ENCODE assay signal across 8 mouse cellular contexts in genomic region chr8:47742992-47743391, GRCm38 (mm10). TPM values are rescaled to one million over a fixed set of nuclear protein-coding genes. Genes with fewer than 3 reads are reported as not detected.
A peak's percentile ranks its signal among the peaks of the same experiment; 100 is the strongest.
DNase-seq lines count a peak whose midpoint lies in the region; ATAC-seq lines count a peak whose summit lies in the region.

No protein-coding gene starts in this region.

- no peaks in the 10 kb centered on the region for H3K9me3 ChIP-seq in hindbrain, embryonic 12.5 days (replicated peaks)
- no peaks in the 10 kb centered on the region for H3K9me3 ChIP-seq in hindbrain, embryonic 10.5 days
- no peaks in the 10 kb centered on the region for H3K9me3 ChIP-seq in embryonic facial prominence, embryonic 12.5 days
- H3K9me3 ChIP-seq in forebrain, embryonic 16.5 days (ENCODE audit: control insufficient read depth, low read length) = no peaks in the 10 kb centered on the region
- H3K9me3 ChIP-seq in midbrain, embryonic 13.5 days = no peaks in the 10 kb centered on the region

- 44% methylated on average over 8 of the region's 8 CpGs for WGBS in hindbrain, embryonic 12.5 days
- 38% methylated on average over 8 of the region's 8 CpGs for WGBS in hindbrain, embryonic 10.5 days
- 20% methylated on average over 8 of the region's 8 CpGs for WGBS in embryonic facial prominence, embryonic 12.5 days
- WGBS in forebrain, embryonic 16.5 days = 38% methylated on average over 8 of the region's 8 CpGs
- 47% methylated on average over 8 of the region's 8 CpGs for WGBS in midbrain, embryonic 13.5 days

- no peaks in the 10 kb centered on the region for H3K36me3 ChIP-seq in hindbrain, embryonic 12.5 days
- H3K36me3 ChIP-seq in hindbrain, embryonic 10.5 days = no peaks in the 10 kb centered on the region
- no peaks in the 10 kb centered on the region for H3K36me3 ChIP-seq in embryonic facial prominence, embryonic 12.5 days
- H3K36me3 ChIP-seq in forebrain, embryonic 16.5 days (ENCODE audit: control insufficient read depth, insufficient read depth) = no peaks in the 10 kb centered on the region
- no peaks in the 10 kb centered on the region for H3K36me3 ChIP-seq in midbrain, embryonic 13.5 days

- 0 out of 2 replicates have a peak, but pooled peaks cover 5% of the 10 kb centered on the region for H3K27me3 ChIP-seq in hindbrain, embryonic 12.5 days
- H3K27me3 ChIP-seq in hindbrain, embryonic 10.5 days (ENCODE audit: insufficient read depth, poor library complexity, severe bottlenecking) = 0 out of 2 replicates have a peak, but pooled peaks cover 5% of the 10 kb centered on the region
- H3K27me3 ChIP-seq in embryonic facial prominence, embryonic 12.5 days = no peaks in the 10 kb centered on the region
- H3K27me3 ChIP-seq in forebrain, embryonic 16.5 days (replicated peaks; ENCODE audit: control insufficient read depth, insufficient read depth, low read length) = no peaks in the 10 kb centered on the region
- H3K27me3 ChIP-seq in midbrain, embryonic 13.5 days = peaks cover 4% of the 10 kb centered on the region; the same call in 1 of the 2 replicates

- no peak overlapping the region for H3K4me3 ChIP-seq in hindbrain, embryonic 12.5 days
- no peak overlapping the region for H3K4me3 ChIP-seq in hindbrain, embryonic 10.5 days
- no peak overlapping the region for H3K4me3 ChIP-seq in embryonic facial prominence, embryonic 12.5 days
- H3K4me3 ChIP-seq in forebrain, embryonic 16.5 days (replicated peaks; ENCODE audit: low read length) = peak overlapping the region; percentile 13; the same call in 1 of the 2 replicates
- no peak overlapping the region for H3K4me3 ChIP-seq in midbrain, embryonic 13.5 days (replicated peaks)

- ATAC-seq in hindbrain, embryonic 12.5 days (ENCODE audit: low FRiP score) = 0 out of 2 replicates have a peak, but pooled peaks have one; percentile 13
- no peak for ATAC-seq in embryonic facial prominence, embryonic 12.5 days (ENCODE audit: insufficient number of reproducible peaks, insufficient read depth, low FRiP score, low TSS enrichment)
- ATAC-seq in forebrain, embryonic 16.5 days = 0 out of 2 replicates have a peak, but pooled peaks have one; percentile 11
- no peak for ATAC-seq in midbrain, embryonic 13.5 days

- no peak overlapping the region for H3K9ac ChIP-seq in hindbrain, embryonic 12.5 days
- no peak overlapping the region for H3K9ac ChIP-seq in embryonic facial prominence, embryonic 12.5 days
- H3K9ac ChIP-seq in forebrain, embryonic 16.5 days (replicated peaks; ENCODE audit: low read depth, low read length) = peak overlapping the region; percentile 39
- H3K9ac ChIP-seq in midbrain, embryonic 13.5 days (replicated peaks) = no peak overlapping the region

- H3K4me2 ChIP-seq in hindbrain, embryonic 12.5 days (replicated peaks) = peak overlapping the region; percentile 26
- H3K4me2 ChIP-seq in embryonic facial prominence, embryonic 12.5 days (replicated peaks) = peak overlapping the region; percentile 35
- peak overlapping the region; percentile 37 for H3K4me2 ChIP-seq in forebrain, embryonic 16.5 days (ENCODE audit: low read length)
- peak overlapping the region; percentile 29 for H3K4me2 ChIP-seq in midbrain, embryonic 13.5 days (replicated peaks)

- no peak overlapping the region for H3K27ac ChIP-seq in hindbrain, embryonic 12.5 days
- H3K27ac ChIP-seq in hindbrain, embryonic 10.5 days = no peak overlapping the region
- no peak overlapping the region for H3K27ac ChIP-seq in embryonic facial prominence, embryonic 12.5 days
- no peak overlapping the region for H3K27ac ChIP-seq in forebrain, embryonic 16.5 days (ENCODE audit: low read length)
- no peak overlapping the region for H3K27ac ChIP-seq in midbrain, embryonic 13.5 days

- H3K4me1 ChIP-seq in hindbrain, embryonic 12.5 days = no peaks in the 10 kb centered on the region
- H3K4me1 ChIP-seq in hindbrain, embryonic 10.5 days (replicated peaks) = peaks cover 19% of the 10 kb centered on the region
- peaks cover 7% of the 10 kb centered on the region; the same call in 1 of the 2 replicates for H3K4me1 ChIP-seq in embryonic facial prominence, embryonic 12.5 days
- peaks cover 3% of the 10 kb centered on the region for H3K4me1 ChIP-seq in forebrain, embryonic 16.5 days (replicated peaks; ENCODE audit: control insufficient read depth, insufficient read depth, low read length)
- 0 out of 2 replicates have a peak, but pooled peaks cover 3% of the 10 kb centered on the region for H3K4me1 ChIP-seq in midbrain, embryonic 13.5 days (replicated peaks)

- no peak for DNase-seq in hindbrain, embryonic 10.5 days (ENCODE audit: low spot score)
- no peak for DNase-seq in retina, embryonic 14.5 days (ENCODE audit: low spot score)
- DNase-seq in cerebellum, adult 9-11 months = no peak
- no peak for DNase-seq in ovary, postnatal 36 days (ENCODE audit: low spot score)

RNA-seq across cellular contexts. Expression of gene Cdkn2aip, which starts 29.3 kb away (rescaled TPM):
- polyA plus RNA-seq in hindbrain, embryonic 12.5 days (2016; fragmentation: Nextera tagmentation; extraction: Ambion mirVana) = 47.6 and 48.7 TPM in 2 replicates
- 39.2 and 39.9 TPM in 2 replicates for polyA plus RNA-seq in hindbrain, embryonic 10.5 days (2016; fragmentation: Nextera tagmentation; extraction: Ambion mirVana)
- polyA plus RNA-seq in embryonic facial prominence, embryonic 12.5 days (2016; fragmentation: Nextera tagmentation; extraction: Ambion mirVana) = 32.6 and 33.5 TPM in 2 replicates
- polyA plus RNA-seq in forebrain, embryonic 16.5 days (2015; fragmentation: Nextera tagmentation; extraction: Ambion mirVana) = 44.4 and 52.2 TPM in 2 replicates
- 44.3 and 45.7 TPM in 2 replicates for polyA plus RNA-seq in midbrain, embryonic 13.5 days (2015; fragmentation: Nextera tagmentation; extraction: Ambion mirVana)

Comparison
In these comparisons a context has a peak if more than half of its experiments do, and no peak if none do; other contexts are left out.
1. ATAC-seq: peak in hindbrain, embryonic 12.5 days (single experiment) and forebrain, embryonic 16.5 days (single experiment); none in embryonic facial prominence, embryonic 12.5 days (single experiment) and midbrain, embryonic 13.5 days (single experiment).
2. Peak in every context shown above with its lines, with median percentiles within 50 percentile points of each other: H3K4me2 ChIP-seq.